In the genomic region with DNA sequence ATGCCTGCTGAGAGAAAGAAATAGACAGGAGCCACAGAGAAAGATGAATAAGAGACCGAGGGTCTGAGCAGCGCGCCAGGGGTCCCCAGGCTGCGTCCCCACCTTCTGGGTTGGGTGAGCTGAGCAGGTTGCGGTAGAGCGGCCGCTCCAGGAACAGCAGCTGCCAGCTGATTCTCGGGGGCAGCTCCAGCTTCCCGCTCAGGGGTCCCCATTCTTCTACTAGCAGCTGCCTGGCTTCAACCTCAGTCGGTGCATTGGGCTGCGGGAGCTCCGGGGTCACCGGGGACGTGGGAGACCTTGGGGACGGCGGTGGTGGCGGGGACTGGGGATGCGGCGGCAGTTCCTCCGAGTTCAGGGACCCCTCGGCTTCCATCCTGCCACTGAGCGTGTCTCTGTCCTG, we compare ENCODE assay signal across 10 mouse cellular contexts. TPM values are rescaled to one million over a fixed set of nuclear protein-coding genes. Genes with fewer than 3 reads are reported as not detected.
DNase-seq lines count a peak whose midpoint lies in the region; ATAC-seq and TF ChIP-seq lines count a peak whose summit lies in the region.
"Had no signal": no experiment of that assay in that cellular context is flagged by ENCODE, and none has a peak within 500 bp of the region (broad histone marks: within the 10 kb centered on the region; RNA-seq: fewer than 3 reads in every experiment).

No protein-coding gene starts in this region.

- no peaks in the 10 kb centered on the region for H3K9me3 ChIP-seq in heart, embryonic 15.5 days (replicated peaks)
- no peaks in the 10 kb centered on the region for H3K9me3 ChIP-seq in hindbrain, embryonic 11.5 days (ENCODE audit: control insufficient read depth, low read length)
- H3K9me3 ChIP-seq in midbrain, embryonic 10.5 days (replicated peaks), result 0 out of 2 replicates have a peak, but pooled peaks cover 3% of the 10 kb centered on the region

- intact Hi-C loops in left cerebral cortex, adult 2 months (cut with DNase I), result no loop called here

- peak overlapping the region; percentile 26 for H3K4me3 ChIP-seq in heart, embryonic 15.5 days
- H3K4me3 ChIP-seq in bone marrow macrophage, adult 2 months (ENCODE audit: insufficient read depth, low read length), result peak overlapping the region; percentile 19; the same call in 1 of the 2 replicates
- peak overlapping the region; percentile 10; the same call in 1 of the 2 replicates for H3K4me3 ChIP-seq in hindbrain, embryonic 11.5 days (ENCODE audit: low read depth, low read length)
- H3K4me3 ChIP-seq in midbrain, embryonic 10.5 days, result peak overlapping the region; percentile 55
- no peak overlapping the region for H3K4me3 ChIP-seq in left cerebral cortex, adult 2 months

- peaks cover 16% of the 10 kb centered on the region for H3K4me1 ChIP-seq in heart, embryonic 15.5 days (replicated peaks)
- peaks cover 8% of the 10 kb centered on the region for H3K4me1 ChIP-seq in bone marrow macrophage, adult 2 months (ENCODE audit: control insufficient read depth, insufficient read depth, low read length)
- no peaks in the 10 kb centered on the region for H3K4me1 ChIP-seq in hindbrain, embryonic 11.5 days (replicated peaks; ENCODE audit: control insufficient read depth, insufficient read depth, low read length)
- H3K4me1 ChIP-seq in midbrain, embryonic 10.5 days, result peaks cover 40% of the 10 kb centered on the region

- no peak for ATAC-seq in heart, embryonic 15.5 days (replicated peaks; ENCODE audit: insufficient number of reproducible peaks, insufficient read depth, low FRiP score, low read depth)
- no peak for ATAC-seq in hindbrain, embryonic 11.5 days (ENCODE audit: low FRiP score)

- no peaks in the 10 kb centered on the region for H3K36me3 ChIP-seq in heart, embryonic 15.5 days
- no peaks in the 10 kb centered on the region for H3K36me3 ChIP-seq in hindbrain, embryonic 11.5 days (ENCODE audit: control insufficient read depth, insufficient read depth, low read length)
- no peaks in the 10 kb centered on the region for H3K36me3 ChIP-seq in midbrain, embryonic 10.5 days

- no peak overlapping the region for H3K27ac ChIP-seq in heart, embryonic 15.5 days
- no peak overlapping the region for H3K27ac ChIP-seq in bone marrow macrophage, adult 2 months (ENCODE audit: insufficient read depth, low read depth, low read length)
- no peak overlapping the region for H3K27ac ChIP-seq in hindbrain, embryonic 11.5 days (ENCODE audit: low read depth, low read length)
- no peak overlapping the region; the same call in 1 of the 2 replicates for H3K27ac ChIP-seq in midbrain, embryonic 10.5 days (replicated peaks)
- H3K27ac ChIP-seq in left cerebral cortex, adult 2 months, result no peak overlapping the region

- no peak for DNase-seq in heart, postnatal 4 days
- DNase-seq in hindbrain, embryonic 11.5 days (ENCODE audit: low spot score), result no peak
- DNase-seq in midbrain, embryonic 10.5 days (ENCODE audit: low spot score), result peak; percentile 35
- DNase-seq in left cerebral cortex, adult 2 months (ENCODE audit: extremely low spot score in 1 of 2, low spot score in 2 of 2), result no peak
- DNase-seq in cerebellum, adult 11-12 months, result no peak
- DNase-seq in cerebellum, adult 11 months, result no peak
- DNase-seq: heart, postnatal 10 days had no signal

- peaks cover 59% of the 10 kb centered on the region for H3K27me3 ChIP-seq in heart, embryonic 15.5 days
- H3K27me3 ChIP-seq in hindbrain, embryonic 11.5 days (ENCODE audit: control insufficient read depth, insufficient read depth, low read length), result peaks cover 17% of the 10 kb centered on the region
- H3K27me3 ChIP-seq in midbrain, embryonic 10.5 days (ENCODE audit: low read depth, poor library complexity, severe bottlenecking), result peaks cover 53% of the 10 kb centered on the region

- peak overlapping the region; percentile 50 for H3K4me2 ChIP-seq in heart, embryonic 15.5 days
- H3K4me2 ChIP-seq in hindbrain, embryonic 11.5 days (replicated peaks; ENCODE audit: low read depth, low read length), result peak overlapping the region; percentile 31

- no peak for TF ChIP-seq CTCF in bone marrow macrophage, adult 2 months (IDR thresholded peaks at IDR 0.05; ENCODE audit: low read depth, low read length)
- TF ChIP-seq CTCF in left cerebral cortex, adult 2 months (IDR thresholded peaks at IDR 0.05), result no peak; the same call in 1 of the 2 replicates

- no peak for TF ChIP-seq POLR2A in bone marrow macrophage, adult 2 months (IDR thresholded peaks at IDR 0.05; ENCODE audit: borderline replicate concordance, low read depth, low read length)

- no peak overlapping the region for H3K9ac ChIP-seq in heart, embryonic 15.5 days
- H3K9ac ChIP-seq in hindbrain, embryonic 11.5 days (ENCODE audit: low read depth, low read length), result no peak overlapping the region

- 2% methylated on average over 22 of the region's 22 CpGs for WGBS in heart, embryonic 15.5 days
- WGBS in hindbrain, embryonic 11.5 days, result 1% methylated on average over 20 of the region's 22 CpGs
- under 1% methylated on average over 22 of the region's 22 CpGs for WGBS in midbrain, embryonic 10.5 days

RNA-seq across cellular contexts. Expression of gene Nccrp1, which starts 0.4 kb away (rescaled TPM):
- not detected in 2 replicates for polyA plus RNA-seq in heart, embryonic 15.5 days (2015; fragmentation: Nextera tagmentation; extraction: Ambion mirVana)
- total RNA-seq in heart, postnatal 4 days (2021), result not detected
- polyA plus RNA-seq in bone marrow macrophage, adult 2 months (2012; ENCODE audit: insufficient read depth, insufficient read length, missing spikeins), result not detected in 2 replicates
- polyA plus RNA-seq in hindbrain, embryonic 11.5 days (2014; fragmentation: Nextera tagmentation; extraction: Ambion mirVana), result not detected in 2 replicates
- polyA plus RNA-seq in midbrain, embryonic 10.5 days (2016; fragmentation: Nextera tagmentation; extraction: Ambion mirVana), result 0.14 and 0.20 TPM in 2 replicates
- under 1 TPM in 1 of 2 experiments, not detected in 1; 0.30 TPM for total RNA-seq in left cerebral cortex, adult 2 months (2021)
- total RNA-seq: heart, postnatal 10 days had no signal

RNA-seq across cellular contexts. Expression of gene Sycn, which starts 6.0 kb away (rescaled TPM):
- polyA plus RNA-seq in heart, embryonic 15.5 days (2015; fragmentation: Nextera tagmentation; extraction: Ambion mirVana), result not detected in 2 replicates
- not detected for total RNA-seq in heart, postnatal 4 days (2021)
- polyA plus RNA-seq in bone marrow macrophage, adult 2 months (2012; ENCODE audit: insufficient read depth, insufficient read length, missing spikeins), result not detected in 2 replicates
- polyA plus RNA-seq in hindbrain, embryonic 11.5 days (2014; fragmentation: Nextera tagmentation; extraction: Ambion mirVana), result not detected in 2 replicates
- polyA plus RNA-seq in midbrain, embryonic 10.5 days (2016; fragmentation: Nextera tagmentation; extraction: Ambion mirVana), result not detected in 2 replicates
- not detected for total RNA-seq in left cerebral cortex, adult 2 months (2021)
- total RNA-seq: heart, postnatal 10 days had no signal
- polyA plus RNA-seq: urinary bladder, adult 2 months had no signal

RNA-seq across cellular contexts. Expression of gene Ifnl3, which starts 24.0 kb away (rescaled TPM):
- not detected in 2 replicates for polyA plus RNA-seq in heart, embryonic 15.5 days (2015; fragmentation: Nextera tagmentation; extraction: Ambion mirVana)
- not detected for total RNA-seq in heart, postnatal 4 days (2021)
- polyA plus RNA-seq in bone marrow macrophage, adult 2 months (2012; ENCODE audit: insufficient read depth, insufficient read length, missing spikeins), result not detected in 2 replicates
- polyA plus RNA-seq in hindbrain, embryonic 11.5 days (2014; fragmentation: Nextera tagmentation; extraction: Ambion mirVana), result not detected in 2 replicates
- not detected in 2 replicates for polyA plus RNA-seq in midbrain, embryonic 10.5 days (2016; fragmentation: Nextera tagmentation; extraction: Ambion mirVana)
- not detected for total RNA-seq in left cerebral cortex, adult 2 months (2021)
- total RNA-seq: heart, postnatal 10 days had no signal
- polyA plus RNA-seq: urinary bladder, adult 2 months had no signal

RNA-seq across cellular contexts. Expression of gene Ifnl2, which starts 36.4 kb away (rescaled TPM):
- polyA plus RNA-seq in heart, embryonic 15.5 days (2015; fragmentation: Nextera tagmentation; extraction: Ambion mirVana), result not detected in 2 replicates
- not detected for total RNA-seq in heart, postnatal 4 days (2021)
- polyA plus RNA-seq in bone marrow macrophage, adult 2 months (2012; ENCODE audit: insufficient read depth, insufficient read length, missing spikeins), result not detected in 2 replicates
- polyA plus RNA-seq in hindbrain, embryonic 11.5 days (2014; fragmentation: Nextera tagmentation; extraction: Ambion mirVana), result not detected in 2 replicates
- not detected in 2 replicates for polyA plus RNA-seq in midbrain, embryonic 10.5 days (2016; fragmentation: Nextera tagmentation; extraction: Ambion mirVana)
- not detected for total RNA-seq in left cerebral cortex, adult 2 months (2021)
- total RNA-seq: heart, postnatal 10 days had no signal
- polyA plus RNA-seq: urinary bladder, adult 2 months had no signal

RNA-seq across cellular contexts. Expression of gene Samd4b, which starts 51.3 kb away (rescaled TPM):
- 17.9 and 25.6 TPM in 2 replicates for polyA plus RNA-seq in heart, embryonic 15.5 days (2015; fragmentation: Nextera tagmentation; extraction: Ambion mirVana)
- total RNA-seq in heart, postnatal 4 days (2021), result 10 to 100 TPM; 49.2 to 50.5 TPM
- polyA plus RNA-seq in bone marrow macrophage, adult 2 months (2012; ENCODE audit: insufficient read depth, insufficient read length, missing spikeins), result 39.4 and 47.4 TPM in 2 replicates
- polyA plus RNA-seq in hindbrain, embryonic 11.5 days (2014; fragmentation: Nextera tagmentation; extraction: Ambion mirVana), result 25.3 and 27.4 TPM in 2 replicates
- polyA plus RNA-seq in midbrain, embryonic 10.5 days (2016; fragmentation: Nextera tagmentation; extraction: Ambion mirVana), result 29.2 and 30.5 TPM in 2 replicates
- 10 to 100 TPM; 74.9 to 78.9 TPM for total RNA-seq in left cerebral cortex, adult 2 months (2021)
